Mouse (Mus musculus) urinary bladder, postnatal 36 days (tissue): ENCODE results near the gene Rab8b.

Experiments
- DNase-seq, 2 experiments: peaks; one replicate each; pipeline ENCODE4 v3.0.0; 2022; ENCODE audit warnings: low spot score in 2 of 2, mixed read lengths in 1 of 2

The Rab8b gene

DNA sequence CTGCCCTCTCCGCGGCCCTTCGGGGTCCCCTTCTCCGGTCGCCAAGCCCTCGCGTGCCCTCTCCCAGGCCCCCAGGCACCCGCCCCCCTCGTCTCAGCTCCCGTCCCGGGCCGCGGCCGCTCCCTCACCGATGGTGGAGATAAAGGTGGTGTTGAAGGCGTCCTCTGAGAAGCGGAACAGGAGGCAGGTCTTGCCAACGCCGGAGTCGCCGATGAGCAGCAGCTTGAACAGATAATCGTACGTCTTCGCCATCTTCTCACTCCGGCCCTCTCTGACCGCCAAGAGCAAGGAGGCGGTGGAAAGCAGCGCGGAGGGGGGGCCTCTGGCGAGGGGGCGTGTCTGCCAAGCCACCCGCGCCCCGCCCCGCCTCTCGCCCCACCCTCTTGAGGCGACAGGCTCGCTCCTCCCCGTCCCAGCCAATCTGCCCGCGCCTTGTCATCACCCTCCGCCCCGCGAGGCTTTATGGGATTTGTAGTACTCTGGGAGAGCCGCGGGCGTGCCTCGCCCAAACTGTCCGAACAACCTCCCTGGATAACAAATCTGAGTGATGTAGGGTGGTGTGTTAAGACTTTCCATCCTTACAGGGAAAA, at the start of gene Rab8b:
TSS of gene Rab8b (minus strand) at position 306 of the 590 bp plus-strand sequence.
- peak; percentile 90 to 97 for DNase-seq

DNA sequence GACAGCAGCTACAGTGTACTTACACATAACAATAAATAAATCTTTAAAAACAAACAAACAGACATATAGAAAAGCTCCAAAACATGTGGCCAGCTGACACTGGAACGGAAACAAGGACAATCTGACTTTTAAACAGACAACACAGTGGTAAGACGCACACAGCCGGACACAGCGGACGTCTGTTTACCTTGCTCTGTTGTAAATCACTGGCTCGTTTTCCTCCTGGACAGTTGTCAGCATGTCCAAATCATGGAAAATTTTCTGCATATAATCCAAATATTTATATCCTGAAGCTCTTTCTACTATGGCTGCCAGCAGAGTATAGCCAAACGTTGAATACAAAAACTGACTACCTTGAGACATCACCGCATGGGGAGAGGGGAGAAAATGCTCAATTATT, 48.0 kb upstream of the Rab8b start:
- DNase-seq: no peak

DNA sequence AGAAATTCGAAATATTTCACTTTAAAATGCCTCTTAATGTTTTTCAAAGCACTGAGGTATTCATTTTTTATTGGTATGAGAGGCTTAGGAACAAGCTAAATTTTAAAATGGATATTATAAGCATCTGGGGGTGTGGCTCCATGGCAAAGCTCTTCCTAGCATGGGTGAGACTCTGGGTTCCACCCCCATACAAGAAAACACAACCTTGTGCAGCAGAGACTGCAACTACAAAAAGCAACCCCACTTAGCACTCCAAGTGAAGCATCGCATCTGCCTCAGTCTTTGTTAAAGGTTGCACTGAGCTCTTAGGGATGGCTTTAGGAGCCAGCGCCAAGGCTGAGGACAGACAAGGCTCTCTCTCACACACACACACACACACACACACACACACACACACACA, 42.0 kb upstream of the Rab8b start:
- DNase-seq: no peak

DNA sequence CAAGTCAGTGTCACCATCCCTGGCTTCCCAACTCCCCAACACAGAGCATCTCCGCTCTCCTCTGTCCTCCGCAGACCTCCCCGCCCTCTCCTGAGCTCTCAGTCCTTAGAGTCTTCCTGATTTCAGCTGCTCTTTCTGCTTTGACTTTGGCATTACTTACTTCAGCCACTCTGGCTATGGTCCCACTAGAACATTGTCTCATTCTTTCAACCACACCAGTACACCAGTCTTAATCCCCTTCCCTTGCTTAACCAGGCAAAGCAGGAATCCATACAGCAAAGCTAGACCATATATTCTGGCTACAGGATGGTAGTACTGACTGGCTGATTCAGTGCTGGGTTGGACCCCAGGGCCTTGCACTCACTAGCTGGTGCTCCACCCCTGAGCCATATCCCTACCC, 38.0 kb upstream of the Rab8b start:
- no peak for DNase-seq

DNA sequence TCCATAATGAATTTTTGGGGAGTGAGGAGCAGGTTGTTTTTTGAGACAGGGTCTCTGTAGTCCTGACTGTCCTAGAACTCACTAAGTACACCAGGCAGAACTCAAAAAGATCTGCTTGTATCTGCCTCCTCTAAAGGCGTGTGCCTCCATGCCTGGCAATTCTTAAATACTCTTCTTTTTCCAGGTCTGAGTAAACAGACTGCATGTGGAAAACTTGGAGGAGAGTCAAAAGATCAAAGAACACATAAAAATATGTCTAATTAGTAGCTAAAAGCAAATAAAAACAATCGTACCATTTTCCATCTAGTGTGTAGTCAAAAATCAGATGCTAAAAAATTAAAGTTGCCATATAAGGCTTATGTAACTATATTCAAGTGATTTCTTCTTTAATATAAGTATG, 33.4 kb upstream of the Rab8b start:
- no peak for DNase-seq

DNA sequence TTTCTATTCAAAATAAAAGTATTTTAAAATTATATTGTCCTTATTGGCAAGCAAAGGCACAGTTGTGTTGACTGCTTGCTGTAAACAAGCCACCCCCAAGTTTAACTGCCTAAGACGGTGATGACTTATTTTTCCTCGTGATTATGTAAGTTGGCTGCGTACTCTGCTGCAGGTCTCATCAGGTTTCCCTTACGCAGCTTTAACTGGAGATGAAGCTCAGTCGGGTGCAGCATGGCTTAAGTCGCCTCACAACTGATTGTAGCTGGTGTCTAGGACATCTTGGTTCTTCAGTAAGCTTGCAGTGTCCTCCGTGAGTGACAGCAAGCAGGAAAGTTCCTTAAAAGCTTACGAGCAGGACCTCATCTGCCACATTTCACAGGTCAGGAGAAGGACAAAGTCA, 32.8 kb upstream of the Rab8b start:
- no peak for DNase-seq

DNA sequence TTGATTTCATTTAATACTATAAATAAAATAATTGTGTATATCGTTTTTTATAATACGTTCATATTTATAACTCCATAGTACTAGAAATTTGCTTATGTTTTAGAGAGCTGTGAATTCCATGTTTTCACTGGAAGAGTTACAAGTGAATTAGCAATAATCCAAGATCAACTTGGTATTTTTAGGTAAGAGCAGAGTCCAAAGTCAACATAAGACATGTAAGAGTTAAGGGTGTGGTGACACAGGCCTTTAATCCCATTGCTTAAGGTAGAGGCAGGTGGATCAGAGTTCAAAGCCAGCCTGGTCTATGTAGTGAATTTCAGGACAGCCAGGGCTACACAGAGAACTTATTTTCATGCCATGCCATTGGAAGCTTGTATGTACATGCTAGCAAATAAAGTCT, 29.0 kb upstream of the Rab8b start:
- no peak for DNase-seq

DNA sequence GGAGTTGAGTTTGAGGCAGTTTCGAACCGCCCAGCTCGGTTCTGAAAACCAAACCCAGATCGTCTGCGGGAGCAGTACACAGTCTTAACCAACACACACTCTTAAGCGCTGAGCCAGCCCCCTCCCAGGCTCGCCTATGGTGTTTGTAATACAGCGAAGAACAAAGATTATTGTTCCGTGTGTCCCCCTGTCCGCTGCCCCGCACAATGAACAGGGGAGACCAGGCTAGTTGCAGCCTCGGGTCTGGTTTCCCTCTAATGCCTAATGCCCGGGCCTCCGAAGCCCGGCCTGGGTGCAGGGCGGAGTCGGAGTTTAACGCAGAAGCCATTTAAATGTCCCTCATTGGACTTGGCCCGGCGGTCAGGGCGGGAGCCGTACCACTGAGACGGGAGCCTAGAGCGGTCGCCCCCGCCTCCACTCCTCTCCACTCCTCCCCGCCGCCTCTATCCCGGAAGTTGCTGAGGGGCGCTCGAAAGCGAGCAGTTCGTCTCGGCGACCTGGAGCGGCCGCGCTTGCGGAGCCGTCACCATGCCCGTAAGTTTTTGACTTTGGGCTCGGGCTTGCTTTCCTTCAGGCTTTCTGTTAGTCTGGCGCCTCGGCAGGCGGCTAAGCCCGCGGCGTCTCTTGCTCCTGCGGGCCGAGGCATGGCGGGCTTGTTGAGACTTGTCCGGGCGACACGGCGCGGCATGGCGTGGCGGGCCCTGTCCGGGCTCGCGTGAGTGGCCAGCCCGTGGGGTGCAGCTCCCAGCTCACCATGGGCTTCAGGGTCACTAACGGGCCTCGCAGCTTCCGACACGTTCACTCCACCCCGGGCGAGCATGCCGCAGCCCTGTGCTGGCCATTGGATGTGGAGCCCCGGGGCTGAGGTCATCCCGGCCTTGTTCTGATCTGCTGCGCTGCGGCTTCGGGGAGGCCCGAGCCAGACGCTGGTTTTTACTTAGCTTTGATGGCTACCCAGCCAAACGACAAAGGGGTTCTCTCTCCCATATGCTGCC, 26.5 kb upstream of the Rab8b start, which contains the start of gene Rps27l:
TSS of gene Rps27l (plus strand) at position 440 of the 995 bp plus-strand sequence.
- peak; percentile 90 to 94 for DNase-seq

DNA sequence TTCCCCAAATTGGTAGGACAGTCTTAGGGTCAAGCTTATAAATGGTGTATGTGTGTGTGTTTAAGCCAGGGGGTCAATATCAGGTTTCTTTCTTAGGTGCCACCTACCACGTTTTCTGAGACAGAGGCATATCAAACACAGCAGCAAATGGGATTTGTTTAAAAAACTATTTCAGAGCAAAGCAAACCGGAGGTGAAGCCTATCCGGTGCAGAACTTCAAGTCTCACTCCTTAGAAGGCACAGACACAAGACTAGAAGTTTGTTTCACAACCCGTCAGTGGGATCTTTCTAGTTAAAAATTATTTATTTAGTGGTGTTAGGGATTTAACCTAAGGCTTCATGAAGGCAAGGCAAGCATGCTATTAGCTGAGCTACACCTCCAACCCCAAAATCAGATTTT, 25.7 kb upstream of the Rab8b start:
- DNase-seq: no peak

DNA sequence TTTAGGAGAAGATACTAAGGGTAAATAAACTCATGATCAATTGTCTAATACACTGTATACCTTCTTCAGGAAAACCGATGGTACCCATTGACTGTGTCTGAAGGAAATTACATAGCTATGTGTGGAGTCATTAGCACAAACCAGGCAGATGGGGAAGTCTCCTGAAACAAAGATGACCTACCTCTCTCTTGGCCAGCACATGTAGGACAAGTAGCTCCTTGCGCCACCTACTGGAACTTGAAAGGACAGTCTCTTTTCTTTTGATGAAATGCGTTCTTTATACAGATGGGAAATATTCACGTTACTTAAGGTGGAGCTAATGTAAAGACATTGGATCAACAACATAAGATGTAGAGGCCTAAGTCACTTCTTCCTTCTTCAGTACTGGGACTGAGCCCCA, 19.3 kb upstream of the Rab8b start:
- DNase-seq: no peak

DNA sequence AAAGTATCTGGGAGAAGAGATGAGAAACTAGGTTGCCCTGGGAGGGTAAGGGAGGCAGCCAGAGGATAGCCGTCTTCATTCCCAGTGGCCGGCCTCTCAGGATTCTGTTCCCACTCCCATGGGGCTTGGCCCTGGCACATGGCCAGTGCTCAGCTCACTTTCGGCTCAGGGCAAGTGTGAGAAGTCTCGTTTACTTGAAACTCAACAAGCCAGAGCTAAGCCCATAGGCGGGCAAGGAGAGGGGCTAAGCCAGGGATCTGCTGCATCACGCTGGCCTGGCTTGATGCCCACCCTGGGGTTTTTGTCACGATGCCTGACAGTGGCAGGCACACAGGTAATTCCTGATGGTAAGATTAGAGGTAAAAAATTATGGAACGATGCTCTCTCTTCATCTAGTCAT, 18.0 kb upstream of the Rab8b start:
- peak in 1 of 2 experiments; percentile 50 for DNase-seq

DNA sequence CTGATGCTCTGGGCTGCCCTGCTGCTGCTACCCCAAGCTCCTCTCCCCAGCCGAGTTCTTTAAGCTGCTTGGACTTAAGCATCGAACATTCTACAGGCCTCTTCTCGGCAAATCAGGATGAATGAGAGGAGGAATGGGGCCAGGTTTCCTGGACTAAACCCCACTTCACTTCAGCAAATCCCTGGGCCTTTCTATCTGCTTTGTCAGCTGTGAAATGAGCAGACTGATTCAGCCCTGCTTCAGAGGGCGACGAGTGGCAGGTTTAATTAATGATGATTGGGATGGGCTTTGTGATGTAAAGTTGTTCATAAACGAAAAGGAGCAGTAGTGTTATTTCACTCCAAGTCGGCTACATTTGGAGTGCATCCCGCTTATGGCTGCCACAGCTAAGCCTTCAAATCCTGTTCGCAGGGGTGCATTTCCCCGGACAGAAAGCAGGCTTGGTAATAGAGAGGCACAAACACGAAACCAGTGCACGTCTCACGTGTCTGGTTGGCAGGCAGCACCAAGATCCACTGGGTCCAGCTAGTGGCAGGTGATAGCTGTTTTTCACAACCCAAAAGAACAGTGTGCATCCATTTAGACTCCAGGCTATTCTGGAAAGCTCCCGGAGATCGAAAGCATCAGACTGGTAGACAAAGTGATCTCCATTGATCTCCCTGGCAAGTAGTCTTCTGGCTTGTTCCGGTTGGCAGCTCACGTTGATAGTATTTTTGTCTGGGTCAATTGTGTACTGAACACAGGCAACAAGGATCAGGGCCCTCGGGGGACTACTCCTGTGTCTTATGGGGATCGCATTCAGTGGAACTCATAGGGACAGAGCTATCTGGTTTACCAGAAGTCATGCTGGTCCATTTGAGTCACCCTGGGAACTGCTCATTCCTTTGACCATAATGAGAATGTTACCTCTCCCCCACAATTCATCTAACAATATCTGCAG, 14.7 kb upstream of the Rab8b start:
- no peak for DNase-seq

DNA sequence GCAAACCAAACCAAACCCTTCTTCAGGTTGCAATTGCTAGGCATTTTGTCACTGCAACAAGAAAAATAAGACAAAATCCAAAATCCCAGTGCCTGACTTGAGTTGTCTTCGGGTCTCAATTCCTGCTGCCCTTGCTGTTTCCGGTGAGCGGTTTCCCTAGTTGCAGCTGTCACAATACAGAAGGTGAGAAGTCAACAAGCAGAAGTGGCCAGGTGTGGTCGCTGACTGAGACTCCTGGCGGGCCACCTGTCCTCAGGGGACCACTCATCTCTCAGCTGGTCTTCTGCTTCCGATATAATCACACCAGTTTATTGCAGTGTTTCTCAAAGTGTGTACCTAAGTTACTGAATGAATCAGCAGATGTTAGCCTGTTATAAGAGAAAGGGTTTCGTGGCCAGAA, 10.9 kb upstream of the Rab8b start:
- no peak for DNase-seq

DNA sequence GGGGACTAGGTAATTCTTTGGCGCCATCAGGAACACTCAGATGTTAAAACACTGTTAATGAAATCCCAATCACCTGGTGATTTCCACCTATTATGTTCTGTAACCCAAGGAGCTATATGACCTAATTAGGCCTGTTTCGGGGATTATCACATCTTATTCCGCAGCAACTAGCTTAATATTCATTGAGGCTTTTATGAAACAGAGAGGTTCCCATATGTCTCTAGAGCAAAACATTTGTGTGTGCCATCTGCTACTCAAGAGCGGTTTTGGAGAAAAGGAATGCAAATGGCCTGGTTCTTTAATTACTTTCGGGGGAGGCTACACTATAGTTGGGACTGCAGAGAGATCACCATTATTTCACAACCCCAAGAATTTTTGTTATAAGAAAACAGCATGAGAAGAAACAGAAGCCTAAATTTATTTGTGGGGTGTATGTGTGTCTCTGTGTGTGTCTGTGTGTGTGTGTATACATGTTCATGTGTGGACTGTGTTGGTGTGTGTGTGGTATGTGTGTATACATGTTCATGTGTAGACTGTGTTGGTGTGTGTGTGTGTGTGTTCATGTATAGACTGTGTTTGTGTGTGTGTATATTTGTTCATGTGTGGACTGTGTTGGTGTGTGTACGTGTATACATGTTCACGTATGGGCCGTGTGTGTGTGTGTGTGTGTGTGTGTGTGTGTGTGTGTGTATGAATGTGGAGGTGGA, 8.4 kb upstream of the Rab8b start:
- no peak for DNase-seq

DNA sequence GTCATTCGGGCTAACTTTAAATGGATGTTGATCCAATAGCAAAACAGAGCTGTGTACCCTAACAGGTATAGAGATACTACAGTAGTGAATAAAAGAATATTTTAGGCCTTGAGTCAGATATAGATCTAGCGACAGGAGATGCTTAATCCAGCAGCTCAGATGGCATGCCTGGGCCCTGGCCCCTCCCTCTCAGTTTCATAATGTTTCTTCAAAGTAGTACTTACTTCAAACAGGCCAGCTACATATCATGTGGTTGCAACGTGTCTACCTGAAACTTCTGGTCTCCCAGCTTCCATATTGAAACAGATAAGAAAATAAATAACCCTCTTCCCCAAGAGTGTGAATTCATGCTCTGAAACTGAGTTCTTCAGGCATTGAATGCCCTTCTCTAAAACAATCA, 6.4 kb upstream of the Rab8b start:
- DNase-seq: no peak

DNA sequence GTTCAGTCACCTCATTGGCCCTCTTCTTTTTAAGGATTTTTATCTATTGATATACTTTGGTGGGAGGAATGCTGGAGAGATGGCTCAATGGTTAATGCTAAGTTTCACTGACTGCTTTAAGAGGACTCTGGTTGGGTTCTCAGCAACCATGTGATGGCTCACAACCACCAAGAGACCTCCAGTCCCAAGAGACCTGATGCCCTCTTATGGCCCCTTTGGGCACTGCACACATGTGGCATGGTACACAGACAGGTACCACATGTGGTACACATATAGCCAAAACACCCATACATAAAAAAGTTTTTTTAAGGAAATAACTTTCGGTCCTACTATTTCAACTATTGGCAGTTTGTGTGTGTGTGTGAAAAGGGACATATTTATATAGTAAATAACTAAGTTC, 2.6 kb upstream of the Rab8b start:
- DNase-seq: no peak

DNA sequence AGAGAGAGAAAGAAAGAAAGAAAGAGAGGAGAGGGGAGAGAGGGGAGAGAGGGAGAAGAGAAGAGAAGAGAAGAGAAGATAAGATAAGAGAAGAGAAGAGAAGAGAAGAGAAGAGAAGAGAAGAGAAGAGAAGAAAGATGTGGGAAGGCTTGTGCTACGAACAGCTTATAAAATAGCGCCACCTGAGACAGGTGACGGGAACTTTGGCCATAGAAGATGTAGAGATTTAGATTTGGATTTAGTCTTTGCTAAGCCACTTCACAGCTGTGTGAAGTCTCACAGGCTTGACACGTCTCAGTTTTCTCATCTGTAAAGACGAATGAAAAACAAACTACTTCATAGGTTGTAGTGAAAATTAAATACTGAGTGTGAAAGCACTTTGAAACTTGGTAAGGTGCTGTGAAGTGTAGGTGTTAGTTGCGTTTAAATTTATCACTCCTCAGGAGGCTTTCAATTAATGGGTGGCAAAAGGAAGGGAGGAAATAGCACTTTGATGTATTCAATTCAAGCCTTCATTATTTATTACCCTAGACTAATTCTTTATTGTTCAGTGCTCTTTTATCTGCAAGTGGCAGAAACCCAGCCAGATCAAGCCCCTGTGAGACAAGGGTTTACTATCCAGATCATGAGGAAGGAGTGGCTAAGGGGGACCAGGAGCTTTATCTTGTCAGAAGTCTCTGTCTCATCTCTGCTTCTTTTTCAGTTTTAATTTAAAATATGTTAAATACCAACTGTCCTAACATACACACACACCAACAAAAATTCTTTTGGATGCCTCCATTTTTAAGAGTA, 1.2 kb upstream of the Rab8b start:
- DNase-seq: no peak

DNA sequence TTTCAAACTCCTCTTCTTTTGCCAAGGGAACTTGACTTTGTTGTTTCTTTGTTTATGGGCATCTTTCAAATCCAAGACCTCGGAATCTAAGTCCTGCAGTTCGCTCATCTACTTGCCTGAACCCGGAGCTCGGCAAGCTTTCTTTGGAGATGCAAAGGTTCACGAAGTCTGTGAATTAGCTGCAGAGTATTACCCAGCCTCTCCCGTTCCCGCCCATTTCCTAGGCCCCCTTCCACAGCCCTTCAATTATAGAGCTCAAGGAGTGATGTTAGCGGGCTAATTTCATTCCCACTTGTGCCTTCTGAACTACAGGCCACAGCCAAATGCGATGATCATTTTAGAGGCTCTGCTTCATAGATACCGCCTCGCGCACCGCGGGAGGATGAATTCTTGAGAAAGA, 494 bp upstream of the Rab8b start:
- DNase-seq: peak in 1 of 2 experiments; percentile 7

DNA sequence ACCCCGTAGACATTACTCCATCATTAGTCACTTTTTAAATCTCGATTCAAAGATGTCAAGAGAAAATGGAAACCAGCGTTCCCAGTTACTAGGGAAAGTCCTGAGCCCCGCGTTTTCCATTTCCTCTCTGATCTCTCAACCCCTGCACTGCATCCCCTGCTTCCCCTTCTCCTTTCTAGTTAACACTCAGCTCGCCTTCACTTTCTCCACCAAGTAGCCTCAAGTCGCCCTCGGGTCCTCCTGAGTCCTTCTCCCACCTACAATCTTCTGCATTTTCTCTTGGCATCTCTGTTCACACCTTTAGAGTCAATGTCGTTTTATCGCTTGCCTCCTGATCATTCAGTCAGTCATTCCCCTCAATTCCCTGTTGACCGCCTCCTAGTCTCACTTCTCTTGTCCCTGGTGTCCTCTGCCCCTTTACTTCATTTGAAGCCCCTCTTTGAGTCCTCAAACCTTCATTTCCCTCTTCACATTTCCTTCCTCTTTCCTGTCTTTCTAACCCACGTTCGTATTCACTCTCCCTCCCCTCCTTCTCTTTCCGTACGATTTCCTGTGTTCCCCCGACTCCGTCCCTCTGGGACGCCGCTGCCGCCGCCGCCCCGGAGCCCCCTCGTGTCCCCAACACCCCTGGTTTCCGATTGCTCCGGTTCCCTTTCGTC, 686 bp downstream of the Rab8b start:
- DNase-seq: peak in 1 of 2 experiments; percentile 26

DNA sequence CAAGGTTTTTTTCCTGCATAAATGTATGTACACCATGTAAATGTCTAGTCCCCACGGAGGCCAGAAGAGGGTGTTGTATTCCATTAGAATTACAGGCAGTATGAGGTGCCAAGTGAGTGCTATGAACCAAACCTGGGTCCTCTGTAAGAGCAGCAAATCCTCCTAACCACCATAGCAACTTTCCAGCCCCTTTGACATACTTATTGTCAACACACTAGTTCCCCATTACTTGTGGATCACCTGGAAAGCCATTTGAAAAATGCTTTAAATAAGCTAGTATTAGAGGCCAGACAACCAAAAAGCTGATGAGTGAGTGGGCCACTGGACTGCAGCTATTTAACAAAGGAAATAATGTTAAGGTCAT, 1.6 kb downstream of the Rab8b start:
- DNase-seq: no peak
